Mouse (Mus musculus) ES-E14 (cell line): ENCODE measurements around the gene Hspa2.

ENCODE experiments used
- CHD2 ChIP-seq: IDR thresholded peaks from 2 replicates; pipeline ENCODE4 v1.6.1; 2014; ENCODE audit warnings: mild to moderate bottlenecking, low read depth, low read length, inconsistent platforms
- HCFC1 ChIP-seq: IDR thresholded peaks from 2 replicates; pipeline ENCODE4 v1.6.1; 2012; ENCODE audit warnings: low read length, inconsistent platforms, borderline replicate concordance; ENCODE audit not compliant: insufficient read depth
- MAFK ChIP-seq: IDR thresholded peaks from 2 replicates; pipeline ENCODE4 v1.6.1; 2014; ENCODE audit warnings: mild to moderate bottlenecking, low read depth, low read length, inconsistent platforms; ENCODE audit not compliant: insufficient read depth
- ZC3H11A ChIP-seq: IDR thresholded peaks from 2 replicates; pipeline ENCODE4 v1.6.1; 2012; ENCODE audit warnings: low read depth, mild to moderate bottlenecking, inconsistent platforms, low read length, borderline replicate concordance
- ZNF384 ChIP-seq: IDR thresholded peaks from 2 replicates; pipeline ENCODE4 v1.6.1; 2012; ENCODE audit warnings: low read depth, low read length, inconsistent platforms

DNA sequence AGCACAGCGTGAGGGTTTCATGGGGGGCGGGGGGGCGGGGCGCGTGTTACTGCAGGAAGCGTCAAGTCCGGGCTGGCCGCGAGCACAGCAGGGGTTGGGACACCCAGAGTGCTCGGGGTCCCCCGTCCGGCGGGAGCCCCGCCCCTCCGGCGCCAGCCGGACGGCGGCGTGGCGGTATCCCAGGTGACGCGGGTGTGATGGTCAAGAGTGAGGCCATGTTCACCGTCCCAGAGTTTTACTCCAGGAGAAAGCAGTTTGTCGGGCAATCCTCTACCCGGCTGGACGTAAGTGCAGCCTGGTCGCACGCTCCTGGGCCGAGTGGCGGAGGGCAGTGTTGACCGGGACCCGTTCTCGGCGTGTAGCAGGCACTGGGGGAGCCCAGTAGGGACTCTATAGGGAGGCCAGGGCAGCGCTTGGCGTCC is 13.5 kb downstream of the Hspa2 start, which contains the start of gene Ppp1r36:
- TF ChIP-seq HCFC1: no peak
- TF ChIP-seq CHD2: no peak
- no peak for TF ChIP-seq MAFK
- no peak for TF ChIP-seq ZC3H11A
- TF ChIP-seq ZNF384: no peak
